Mouse (Mus musculus) T-helper 2 cell (primary cell): ENCODE measurements around the gene Pprc1.

Experiments used
- in situ Hi-C: fragments of 300-600 bp; cut with MboI, MseI; formaldehyde crosslinking; loops from one replicate; pipeline ENCODE4 v1.15.1; 2025; ENCODE audit warnings: high pct_unique_total_duplicates

The Pprc1 gene

DNA sequence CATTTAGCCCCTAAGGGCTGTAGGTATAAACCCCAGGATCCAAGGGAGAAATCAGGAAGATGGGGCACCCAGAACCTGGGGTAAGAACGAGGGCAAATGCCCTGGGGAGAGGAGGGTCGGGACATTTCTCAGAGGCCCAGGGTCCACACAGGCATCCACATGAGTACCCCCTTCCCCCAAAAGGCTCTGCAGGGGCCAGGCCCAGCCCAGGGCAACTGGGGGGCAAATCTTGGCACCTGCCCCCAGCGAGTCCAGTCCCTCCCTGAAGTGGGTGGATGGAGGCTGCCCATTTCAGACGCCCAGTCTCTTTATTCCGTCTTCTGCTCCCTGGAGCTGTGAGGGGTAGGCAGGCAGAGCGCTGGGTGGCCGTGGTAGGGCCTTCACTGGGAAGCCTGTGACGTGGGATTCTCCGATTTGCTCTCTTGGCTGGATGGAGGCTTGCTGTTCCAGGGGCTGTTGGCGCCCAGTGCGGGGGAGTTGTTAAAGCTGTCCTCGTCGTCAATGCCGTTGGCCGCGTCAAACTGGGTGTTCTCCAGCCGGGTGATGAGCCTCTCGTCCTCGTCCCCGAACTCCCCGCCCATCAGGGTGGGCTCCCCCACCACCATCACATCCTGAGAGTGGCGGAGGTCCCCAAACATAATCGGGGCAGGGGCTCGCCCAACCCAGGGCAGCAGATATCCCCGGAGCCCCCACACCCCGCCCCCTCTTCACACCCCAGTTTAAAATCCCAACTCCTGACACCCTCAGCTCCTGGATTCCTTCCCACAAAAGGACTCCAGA is 11.8 kb upstream of the Pprc1 start:
- in situ Hi-C loops = loop anchor here (25.0 kb wide), 1 partner anchor 1746 kb away; the partner anchor contains the start of gene Scd2

DNA sequence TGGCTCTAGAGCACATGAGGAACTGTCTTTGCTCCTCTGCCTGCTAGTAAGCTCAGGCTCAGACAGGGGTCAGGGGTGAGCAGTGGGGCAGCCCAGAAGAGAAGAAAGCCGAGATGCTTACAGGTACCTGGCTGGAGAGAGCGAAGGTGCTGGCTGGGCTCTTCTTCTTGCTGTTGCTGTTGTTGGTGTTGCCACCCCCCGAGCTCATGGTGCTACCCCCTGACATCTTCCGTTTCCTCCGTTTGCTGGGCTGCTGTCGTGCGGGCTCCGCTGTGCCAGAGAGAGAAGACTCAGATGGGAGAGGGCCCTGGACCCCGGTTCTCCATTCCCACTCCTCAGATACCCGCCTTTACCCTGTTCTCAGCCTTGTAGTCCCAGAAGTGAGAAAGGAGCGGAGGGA is 10.8 kb upstream of the Pprc1 start:
- in situ Hi-C loops = loop anchor here (25.0 kb wide), 1 partner anchor 1747 kb away; the partner anchor contains the start of gene Scd2

DNA sequence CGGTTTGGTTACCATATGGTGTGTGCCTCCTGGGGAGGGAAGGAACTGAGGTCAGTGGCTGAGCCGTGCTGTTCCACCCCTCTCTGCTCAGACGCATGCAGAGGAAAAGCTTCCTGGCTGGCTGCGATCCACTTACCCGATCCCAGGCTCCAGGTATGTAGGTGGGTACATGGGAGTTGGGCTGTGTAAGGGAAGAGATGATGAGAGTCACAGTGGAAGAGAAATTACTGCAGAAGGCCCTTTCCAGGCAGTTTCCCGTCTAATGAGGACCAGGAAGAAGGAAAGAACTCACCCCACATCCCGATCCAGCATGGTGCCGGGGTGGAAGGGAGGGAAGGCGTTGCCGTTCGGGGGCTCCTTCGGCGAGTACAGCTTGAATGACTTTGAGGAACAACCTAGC is 8.7 kb upstream of the Pprc1 start:
- in situ Hi-C loops = loop anchor here (25.0 kb wide), 1 partner anchor 1749 kb away; the partner anchor contains the start of gene Scd2

DNA sequence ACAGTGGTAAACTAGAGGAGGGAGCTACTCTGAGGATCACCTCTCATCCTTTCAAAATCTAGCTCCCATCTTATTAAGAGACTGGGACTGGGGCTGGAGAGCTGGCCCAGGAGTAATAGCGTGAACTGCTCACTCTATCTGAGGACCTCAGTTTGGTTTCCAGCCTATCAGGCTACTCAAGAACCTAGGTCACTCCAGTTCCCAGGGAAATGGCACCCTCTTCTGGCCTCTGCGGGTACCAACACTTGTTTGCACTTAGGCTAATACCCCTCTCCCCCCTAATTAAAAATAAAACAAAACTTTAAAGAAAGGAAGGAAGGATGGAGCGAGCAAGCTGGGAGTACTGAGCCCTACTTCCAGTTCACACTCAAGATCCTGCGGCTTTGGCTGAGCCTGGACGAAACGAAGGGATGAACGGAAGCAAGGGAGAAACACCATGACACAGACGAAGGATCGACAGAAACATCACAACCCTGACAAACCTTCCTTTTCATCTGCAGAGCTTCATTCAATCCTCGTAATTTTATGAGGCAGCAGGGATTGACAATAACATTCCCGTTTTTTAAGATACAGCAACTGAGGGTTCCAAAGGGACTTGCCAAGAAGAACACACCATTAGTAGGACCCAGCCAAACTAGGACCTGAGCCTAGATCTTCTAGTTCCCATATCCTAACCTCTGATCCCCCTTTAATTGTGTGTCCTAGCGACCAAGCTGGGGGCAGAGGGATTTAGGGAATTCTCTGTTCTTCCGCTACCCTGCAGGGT is 8.0 kb upstream of the Pprc1 start:
- in situ Hi-C loops = loop anchor here (25.0 kb wide), 1 partner anchor 1749 kb away; the partner anchor contains the start of gene Scd2

DNA sequence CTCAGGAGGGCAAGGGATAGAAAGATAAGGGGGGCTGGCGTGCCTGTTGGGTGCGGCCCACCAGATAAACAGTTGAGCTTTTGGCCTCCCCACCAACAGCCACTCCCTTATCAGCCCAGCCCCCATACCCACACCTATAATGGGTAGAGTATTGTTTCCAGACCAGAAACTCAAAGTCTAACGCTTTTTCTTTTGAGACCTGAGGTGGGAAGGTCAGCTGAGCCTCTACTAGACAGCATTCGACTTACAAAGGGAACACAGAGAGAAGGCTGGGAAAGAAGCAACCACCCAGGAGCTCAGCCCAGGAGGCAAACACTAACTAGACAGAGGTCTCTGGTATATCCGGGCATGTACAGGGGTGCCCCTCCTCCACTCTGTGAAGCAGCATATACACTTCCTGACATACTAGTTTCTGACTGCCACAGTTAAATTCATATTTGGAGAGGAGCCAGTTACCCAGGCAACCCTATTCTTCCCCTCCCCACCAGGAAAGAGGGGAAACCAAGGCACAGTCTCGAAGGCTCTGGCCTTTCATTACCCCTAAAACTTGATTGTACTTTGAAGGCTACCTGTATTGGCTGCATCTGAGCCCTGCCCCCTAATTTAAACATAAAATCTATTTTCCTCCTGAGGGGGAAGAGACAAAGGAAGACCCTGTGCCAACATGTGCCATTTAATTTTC is 7.3 kb upstream of the Pprc1 start:
- in situ Hi-C loops = loop anchor here (25.0 kb wide), 1 partner anchor 1750 kb away; the partner anchor contains the start of gene Scd2

DNA sequence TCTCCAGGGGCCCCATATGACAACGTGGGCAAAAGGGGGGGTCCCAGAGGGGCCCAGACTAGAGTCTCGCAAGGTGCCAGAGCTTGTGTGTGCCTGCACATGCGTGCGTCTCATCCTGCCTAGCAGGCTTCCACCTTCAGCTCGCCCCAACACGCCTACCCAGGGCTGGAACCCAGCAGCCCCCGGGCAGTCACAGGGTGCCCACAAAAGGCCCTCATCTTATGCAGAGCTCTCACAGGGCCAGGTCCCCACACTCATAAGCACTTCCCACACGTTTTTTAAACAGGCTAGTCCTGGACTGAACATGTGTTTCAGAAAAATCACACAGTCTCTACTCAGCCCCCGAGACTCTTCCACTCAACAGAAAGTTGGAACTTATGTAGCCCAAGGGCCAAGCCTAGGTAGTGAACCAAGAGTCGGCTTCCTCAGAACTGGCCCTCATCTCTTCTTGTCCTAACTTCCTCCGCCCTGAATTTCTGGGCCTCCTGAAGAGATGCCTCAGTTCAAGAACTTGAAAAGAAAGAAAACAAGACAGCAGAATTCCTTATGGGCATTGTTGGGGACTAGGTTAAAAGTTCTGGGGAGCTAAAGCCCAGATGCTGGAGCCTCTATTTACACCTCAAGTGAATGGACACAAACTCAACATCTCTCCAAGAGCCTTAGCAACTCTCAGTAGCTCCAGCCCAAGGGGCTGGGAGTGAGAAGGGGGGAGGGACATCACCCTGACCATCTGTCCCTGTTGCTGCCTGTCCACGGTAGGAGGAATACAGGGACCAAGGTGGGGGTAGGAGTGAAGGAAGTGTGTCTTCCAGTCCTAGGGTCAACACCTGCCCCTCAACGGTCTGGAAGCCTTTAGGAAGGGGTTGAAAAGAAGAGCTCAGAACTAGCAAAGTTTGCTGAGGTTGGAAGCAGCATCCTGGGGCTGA is 6.5 kb upstream of the Pprc1 start:
- in situ Hi-C loops = loop anchor here (25.0 kb wide), 1 partner anchor 1751 kb away; the partner anchor contains the start of gene Scd2

DNA sequence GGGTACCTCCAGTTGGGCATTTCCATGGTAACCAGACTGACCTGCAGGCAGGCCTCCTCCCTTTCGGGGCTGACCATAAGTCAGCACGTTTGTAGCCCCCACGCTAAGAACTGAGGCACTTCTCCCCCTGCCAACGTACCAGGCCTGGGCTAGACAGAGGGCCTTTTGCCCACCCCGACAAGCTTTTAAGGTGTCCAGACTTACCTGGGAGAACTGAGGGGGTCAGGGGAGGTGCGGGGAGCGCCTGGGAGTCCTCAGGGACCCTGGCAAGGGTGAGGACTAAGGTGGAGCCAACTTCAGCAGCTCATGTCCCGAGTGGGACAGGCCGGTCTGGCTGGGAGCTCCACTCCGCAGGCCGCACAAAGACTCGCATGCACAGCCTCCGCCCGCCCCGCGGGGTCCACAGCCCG is 5.8 kb upstream of the Pprc1 start:
- in situ Hi-C loops = loop anchor here (25.0 kb wide), 1 partner anchor 1752 kb away; the partner anchor contains the start of gene Scd2

DNA sequence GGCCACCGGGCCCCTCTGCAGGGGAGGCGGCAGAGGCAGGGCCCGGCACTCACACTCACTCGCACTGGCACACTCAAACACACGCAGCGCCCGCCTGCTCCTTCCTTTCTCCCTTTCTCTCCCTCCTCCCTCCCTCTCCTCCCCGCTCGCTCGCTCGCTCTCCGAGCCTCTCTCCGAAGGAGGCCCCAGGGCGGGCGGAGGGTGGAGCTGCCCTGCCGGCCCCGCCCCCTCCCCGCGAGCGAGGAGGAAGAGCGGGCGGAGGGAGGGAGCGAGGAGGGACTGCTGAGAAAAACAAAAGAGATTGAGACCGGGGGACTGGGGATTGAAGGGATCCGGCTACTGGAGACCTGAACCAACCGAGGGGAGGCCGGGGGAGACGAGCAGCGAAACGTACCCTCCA is 5.2 kb upstream of the Pprc1 start:
- in situ Hi-C loops = loop anchor here (25.0 kb wide), 1 partner anchor 1752 kb away; the partner anchor contains the start of gene Scd2

DNA sequence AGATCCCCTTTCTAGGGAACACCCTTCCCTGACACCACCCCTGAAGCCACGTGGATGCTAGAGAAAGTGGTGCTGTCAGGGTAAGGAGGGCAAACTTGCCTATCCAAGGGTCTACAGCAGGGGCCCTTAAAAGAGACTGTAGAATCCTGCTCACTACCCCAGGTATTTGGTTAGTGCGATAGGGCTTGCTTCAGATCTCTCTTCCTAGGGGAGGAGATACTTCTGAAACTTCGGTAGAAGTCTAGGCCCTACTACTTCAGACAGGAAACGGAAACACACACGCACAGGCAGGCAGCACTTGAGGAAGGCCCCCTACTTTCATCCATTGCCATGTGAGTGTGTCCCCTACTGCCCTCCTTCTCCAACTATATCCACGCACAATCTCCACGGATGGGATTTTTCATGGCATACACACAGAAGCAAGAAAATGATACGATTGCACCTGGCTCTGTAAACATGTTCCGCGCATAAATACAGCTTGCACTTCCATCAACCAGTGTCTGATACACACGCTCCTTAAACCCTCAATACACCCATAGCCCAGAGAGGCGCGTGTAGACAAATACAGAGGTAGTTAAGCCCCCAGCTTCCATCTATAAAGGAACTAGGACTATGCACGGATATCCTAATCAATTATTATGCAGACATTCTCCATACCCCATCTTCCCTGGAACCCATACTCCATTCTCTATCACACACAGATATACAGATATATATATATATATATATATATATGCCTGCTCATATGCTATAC is 4.4 kb upstream of the Pprc1 start:
- in situ Hi-C loops = loop anchor here (5.0 to 25.0 kb wide), 2 partner anchors 38 to 1753 kb away; partner anchors contain the start of genes Hps6 and Scd2

DNA sequence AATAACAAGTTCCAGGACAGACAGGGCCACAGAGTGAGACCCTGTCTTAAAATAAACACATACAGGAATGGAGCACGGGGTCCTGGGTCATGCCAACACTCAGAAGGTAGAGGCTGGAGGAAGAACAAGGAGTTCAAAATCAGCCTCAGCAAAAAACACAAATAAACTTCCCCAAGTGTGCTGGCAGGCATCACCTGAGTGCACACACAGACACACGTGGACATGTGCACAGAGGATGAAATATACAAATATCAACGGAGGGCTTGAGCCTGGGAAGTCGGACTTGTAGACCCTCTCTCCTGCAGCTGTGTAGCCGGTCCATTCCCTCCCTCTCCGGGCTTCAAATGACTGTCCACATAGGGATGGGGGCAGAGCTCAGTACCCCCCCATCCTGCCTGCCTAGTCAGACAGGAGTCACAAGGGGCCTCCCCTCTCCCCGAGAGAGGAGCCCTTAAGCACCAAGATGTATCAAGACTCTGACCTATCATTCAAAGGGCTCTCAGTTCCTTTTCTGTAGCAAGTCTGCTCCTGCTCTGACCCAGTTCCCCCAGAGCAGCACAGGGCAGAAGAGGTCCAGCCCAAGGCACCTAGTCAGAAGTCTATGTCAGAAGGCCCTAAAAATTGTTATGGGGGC is 3.3 kb upstream of the Pprc1 start:
- in situ Hi-C loops = loop anchor here (5.0 to 25.0 kb wide), 2 partner anchors 39 to 1754 kb away; partner anchors contain the start of genes Hps6 and Scd2

DNA sequence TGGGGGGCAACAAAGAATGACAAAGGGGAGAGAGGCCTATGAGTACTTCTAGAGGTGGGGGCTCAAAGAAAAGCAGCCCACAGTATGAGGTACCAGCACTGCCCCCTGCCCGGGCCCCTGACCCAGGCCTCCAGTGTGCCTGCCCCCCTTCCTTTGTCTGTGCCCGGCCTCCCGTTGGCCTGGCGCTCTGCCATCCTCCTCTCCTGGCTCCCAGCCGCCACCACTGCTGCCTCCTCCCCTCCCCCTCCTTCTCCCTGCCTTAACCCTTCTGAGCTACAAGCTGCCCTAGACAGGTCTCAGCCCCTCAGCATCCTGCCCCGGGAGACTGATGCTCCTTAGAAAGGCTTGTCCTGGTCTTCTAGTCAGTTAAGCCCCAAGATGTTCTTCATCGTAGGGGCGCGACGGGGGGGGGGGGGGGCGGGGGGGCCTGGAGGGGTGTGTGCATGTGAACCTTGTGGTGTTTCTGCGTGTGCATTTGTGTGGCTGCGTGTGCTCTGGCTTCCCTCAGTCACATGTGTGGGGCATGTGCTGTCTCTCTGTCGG is 2.7 kb upstream of the Pprc1 start:
- in situ Hi-C loops = loop anchor here (5.0 to 25.0 kb wide), 2 partner anchors 40 to 1755 kb away; partner anchors contain the start of genes Hps6 and Scd2

DNA sequence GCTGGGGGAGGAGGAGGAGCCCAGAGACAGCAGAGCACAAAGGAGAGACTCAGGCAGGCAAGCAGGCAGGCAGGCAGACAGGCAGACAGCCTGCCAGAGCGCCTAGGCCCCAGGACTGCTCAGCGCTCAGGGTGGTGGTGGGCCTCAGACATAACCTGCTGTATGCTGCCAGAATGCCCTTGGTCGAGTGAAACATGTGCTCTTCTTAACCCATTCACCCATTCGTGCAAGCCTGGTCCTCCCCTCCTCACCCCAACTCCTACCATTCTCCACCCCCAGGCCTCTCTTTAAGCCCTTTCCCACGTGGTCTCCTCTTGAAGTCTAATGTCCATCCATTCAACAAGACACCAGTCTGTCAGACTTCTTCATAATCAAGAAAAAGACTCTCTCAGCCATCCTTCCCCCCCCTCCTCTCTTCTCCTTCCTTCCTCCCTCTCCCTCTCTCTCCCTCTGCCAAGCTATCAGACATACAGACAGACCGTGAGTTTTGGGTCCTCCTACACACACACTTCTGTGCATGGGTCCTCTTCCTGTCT is 2.1 kb upstream of the Pprc1 start:
- in situ Hi-C loops = loop anchor here (5.0 to 25.0 kb wide), 2 partner anchors 40 to 1755 kb away; partner anchors contain the start of genes Hps6 and Scd2

DNA sequence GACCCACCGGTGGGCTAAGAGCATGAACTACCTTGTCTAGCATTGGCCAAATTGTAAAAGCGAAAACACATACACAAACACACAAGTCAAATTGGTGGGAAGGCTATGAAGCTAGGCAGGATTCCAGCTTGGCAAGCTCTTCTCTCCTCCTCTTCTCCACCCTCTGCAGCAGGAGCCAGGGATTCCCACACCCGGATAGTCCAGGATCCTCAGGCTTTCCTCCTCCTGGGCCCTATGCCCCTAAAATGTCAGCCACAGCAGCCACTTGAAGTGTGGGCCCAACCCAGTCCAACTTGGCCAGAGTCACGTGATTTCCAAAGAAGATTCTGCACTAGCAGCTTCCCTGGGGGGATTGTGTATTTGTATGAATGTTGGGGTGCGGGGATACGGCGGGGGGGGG is 1.3 kb upstream of the Pprc1 start:
- in situ Hi-C loops = loop anchor here (5.0 to 25.0 kb wide), 2 partner anchors 41 to 1756 kb away; partner anchors contain the start of genes Hps6 and Scd2

DNA sequence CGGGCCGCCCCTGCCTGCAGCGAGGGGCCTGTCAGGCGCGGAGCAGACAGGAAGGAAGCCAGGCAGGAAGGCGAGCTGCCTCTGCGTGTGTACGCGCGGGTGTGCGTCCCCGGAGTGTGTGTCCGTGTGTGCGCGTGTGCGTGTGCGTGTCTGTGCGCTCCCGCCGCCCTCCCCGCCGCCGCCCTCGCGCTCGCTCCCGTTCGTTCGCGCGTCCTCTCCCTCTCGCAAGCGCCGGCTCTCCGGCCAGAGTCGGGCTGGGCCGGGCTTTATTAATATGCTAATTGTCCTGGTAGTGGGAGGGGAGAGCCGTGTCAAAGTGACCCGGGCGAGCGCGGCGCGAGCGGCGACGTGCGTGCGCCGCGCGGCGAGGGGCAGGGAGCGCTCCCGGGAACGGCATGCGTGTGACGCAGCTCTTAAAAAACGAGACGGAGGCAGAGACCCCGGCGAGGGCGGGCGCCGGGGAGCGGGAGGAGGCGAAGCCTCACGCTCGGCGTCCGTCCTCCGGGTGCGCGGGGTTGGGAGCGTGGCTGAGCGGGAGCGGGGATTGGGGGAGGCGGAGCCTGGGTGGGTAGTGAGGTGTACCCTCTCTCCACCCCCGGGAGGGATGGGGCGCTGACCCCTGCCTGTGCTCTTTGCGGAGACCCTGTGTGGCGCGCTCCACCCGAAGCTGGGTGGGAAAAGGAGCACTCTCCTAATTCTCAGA is 458 bp downstream of the Pprc1 start, which contains the start of gene Ldb1:
Ldb1 (minus strand) TSS at position 222 of the 703 bp plus-strand sequence.
- in situ Hi-C loops = loop anchor here (5.0 to 25.0 kb wide), 2 partner anchors 43 to 1758 kb away; partner anchors contain the start of genes Hps6 and Scd2

DNA sequence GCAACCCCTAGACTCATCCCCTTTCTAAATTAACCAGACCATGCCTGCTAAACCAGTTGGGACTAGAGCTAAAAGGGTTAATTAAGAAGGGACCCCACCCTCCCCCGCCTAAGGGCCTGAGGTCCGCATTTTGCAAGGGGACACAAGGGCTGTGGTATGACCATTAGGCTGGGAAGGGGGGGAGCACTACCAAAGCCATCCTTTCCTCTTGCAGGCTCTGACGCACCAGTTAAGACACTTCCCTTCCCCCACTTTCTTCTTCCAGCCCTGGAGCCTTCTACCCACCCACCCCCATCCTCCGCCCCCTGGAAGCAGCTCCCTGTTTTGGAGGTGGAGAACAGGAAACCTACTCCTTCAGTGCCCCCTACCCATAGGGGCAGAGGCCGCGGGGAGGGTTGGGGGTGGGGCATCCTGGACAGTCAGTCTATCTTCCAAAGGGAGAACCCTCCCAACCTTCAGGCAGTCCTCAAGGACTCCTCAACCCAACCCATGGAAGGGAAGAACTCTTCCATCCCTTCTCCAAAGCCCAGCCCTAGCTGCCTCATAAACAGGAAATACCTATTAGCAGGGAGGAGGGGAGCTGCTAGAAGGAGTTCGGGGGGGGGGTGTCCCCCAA is 1.1 kb downstream of the Pprc1 start:
- in situ Hi-C loops = loop anchor here (25.0 kb wide), 1 partner anchor 1759 kb away; the partner anchor contains the start of gene Scd2

DNA sequence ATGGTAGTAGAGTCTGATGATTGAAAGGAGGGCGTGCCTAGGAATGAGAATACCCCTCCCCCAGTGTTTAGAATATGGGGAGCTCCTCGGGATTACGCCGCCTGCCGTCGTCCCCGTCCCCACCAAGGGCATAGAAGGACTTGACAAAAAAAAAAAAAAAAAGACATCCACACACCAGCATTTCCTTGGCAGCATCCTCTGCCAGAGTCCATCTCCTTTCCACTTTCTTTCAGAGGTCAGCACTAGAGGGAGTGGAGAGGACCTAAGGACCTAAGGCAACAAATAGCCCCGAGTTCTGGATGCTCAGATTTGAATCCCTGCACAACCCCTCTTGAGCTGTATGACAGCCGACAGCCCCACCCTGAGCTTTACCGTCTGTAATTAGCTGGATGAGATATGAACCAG is 1.9 kb downstream of the Pprc1 start:
- in situ Hi-C loops = loop anchor here (25.0 kb wide), 1 partner anchor 1759 kb away; the partner anchor contains the start of gene Scd2

DNA sequence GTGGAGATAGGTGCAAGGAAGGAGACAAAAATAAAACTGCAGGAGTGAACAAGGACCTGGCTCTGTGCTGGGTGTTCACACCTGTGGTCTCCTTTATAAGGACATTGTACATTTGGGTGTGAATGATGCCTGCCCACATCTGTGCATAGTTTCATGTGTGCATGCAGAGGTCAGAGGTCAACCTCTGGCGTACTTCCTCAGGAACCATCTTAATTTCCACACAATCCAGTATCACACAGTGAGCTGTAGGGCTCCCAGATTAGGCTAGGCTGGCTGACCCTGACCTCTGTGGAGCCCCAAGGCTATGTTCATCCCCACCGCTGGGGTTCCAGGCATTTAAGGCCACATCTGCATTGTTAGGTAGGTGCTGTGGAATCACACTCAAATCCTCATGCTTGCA is 2.7 kb downstream of the Pprc1 start:
- in situ Hi-C loops = loop anchor here (25.0 kb wide), 1 partner anchor 1760 kb away; the partner anchor contains the start of gene Scd2
